Mouse (Mus musculus) urinary bladder, postnatal 0 days (tissue): ENCODE data around the gene Csrnp2. TPM values are rescaled to one million over a fixed set of nuclear protein-coding genes. Genes with fewer than 3 reads are reported as not detected.

Experiments
- polyA plus RNA-seq: library from polyadenylated mRNA; unstranded; fragments of >200 nt; fragmentation: Nextera tagmentation; extraction: Ambion mirVana; gene quantifications from 2 replicates; pipeline ENCODE4 v1.2.1, GENCODE M21; 2015

Csrnp2 gene
- polyA plus RNA-seq = 2.6 TPM in 2 replicates

DNA sequence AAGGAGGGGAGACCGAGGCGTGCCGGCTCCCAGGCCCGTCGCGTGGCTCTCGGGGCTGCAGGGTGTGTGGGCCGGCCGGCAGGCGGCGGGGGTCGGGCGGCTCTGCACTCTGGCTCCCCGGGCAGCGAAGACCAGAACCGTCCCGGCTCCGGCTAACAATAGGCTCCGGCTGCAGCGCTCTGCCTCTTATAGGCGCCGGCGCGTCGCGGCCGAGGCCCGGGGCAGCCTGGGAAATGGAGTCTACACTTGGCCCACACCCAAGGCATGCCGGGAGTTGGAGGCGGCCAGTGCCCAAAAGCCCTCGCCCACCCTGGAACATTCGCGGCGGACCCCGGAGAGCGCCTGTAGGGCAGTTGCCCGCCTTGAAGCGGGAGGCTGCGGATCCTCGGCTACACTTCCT, at the start of gene Csrnp2:
TSS of gene Csrnp2 (minus strand) at position 387 of the 400 bp plus-strand sequence.

GRCm38 (mm10) chr15:100468295-100469188, 26.7 kb downstream of the Csrnp2 start, which contains the start of gene Letmd1:
Letmd1 (plus strand) TSS chr15:100469023.

Other genes starting within 250 kb of the Csrnp2 start
- not detected in 2 replicates for gene Tmprss12, start 214.7 kb downstream of the Csrnp2 start, polyA plus RNA-seq
- 3.8 and 4.6 TPM in 2 replicates for gene Mettl7a1, start 191.3 kb downstream of the Csrnp2 start, polyA plus RNA-seq
- not detected in 2 replicates for gene Mettl7a3, start 160.6 kb downstream of the Csrnp2 start, polyA plus RNA-seq
- gene Methig1, start 142.3 kb downstream of the Csrnp2 start, polyA plus RNA-seq = not detected in 2 replicates
- gene Mettl7a2, start 142.3 kb downstream of the Csrnp2 start, polyA plus RNA-seq = not detected in 2 replicates
- gene Higd1c, start 130.9 kb downstream of the Csrnp2 start, polyA plus RNA-seq = not detected in 2 replicates
- 0.05 TPM in 1 of 2 replicates, not detected in the other for gene Gm5475, start 73.3 kb downstream of the Csrnp2 start, polyA plus RNA-seq
- gene Slc11a2, start 70.4 kb downstream of the Csrnp2 start, polyA plus RNA-seq = 9.4 and 11.9 TPM in 2 replicates
- gene Letmd1, start 26.5 kb downstream of the Csrnp2 start, polyA plus RNA-seq = 15.8 and 16.8 TPM in 2 replicates
- 11.7 and 11.8 TPM in 2 replicates for gene Tfcp2, start 56.5 kb upstream of the Csrnp2 start, polyA plus RNA-seq
- 1.7 and 2.1 TPM in 2 replicates for gene Pou6f1, start 104.5 kb upstream of the Csrnp2 start, polyA plus RNA-seq
- gene Dazap2, start 119.9 kb upstream of the Csrnp2 start, polyA plus RNA-seq = 173 and 184 TPM in 2 replicates
- gene Smagp, start 141.5 kb upstream of the Csrnp2 start, polyA plus RNA-seq = 36.3 and 37.9 TPM in 2 replicates
- gene Bin2, start 174.1 kb upstream of the Csrnp2 start, polyA plus RNA-seq = 5.9 and 8.8 TPM in 2 replicates
- 46.2 and 59.1 TPM in 2 replicates for gene Cela1, start 192.4 kb upstream of the Csrnp2 start, polyA plus RNA-seq
- 8.1 and 9.8 TPM in 2 replicates for gene Galnt6, start 233.9 kb upstream of the Csrnp2 start, polyA plus RNA-seq